Mouse (Mus musculus) neural tube, embryonic 14.5 days (tissue): ENCODE results near the gene Gm20388. TPM values are rescaled to one million over a fixed set of nuclear protein-coding genes. Genes with fewer than 3 reads are reported as not detected.

ENCODE experiments used
- ATAC-seq: fragments of 200-750 bp; cut with Nextera tagmentation; 2 replicates; pipeline ENCODE4 v1.8.0; 2017; ENCODE audit warnings: low read depth, mild to moderate bottlenecking, moderate TSS enrichment, moderate library complexity
- H3K27ac ChIP-seq: fragments of 300-500 bp; sonication (generic); 2 replicates; pipeline ENCODE4 v1.5.1; 2014; ENCODE audit warnings: low read depth, mild to moderate bottlenecking, control low read depth, low read length, moderate library complexity, mixed read lengths
- H3K27me3 ChIP-seq: fragments of 300-500 bp; sonication (generic); 2 replicates; pipeline ENCODE4 v1.6.1; 2014; ENCODE audit warnings: low read length; ENCODE audit not compliant: control insufficient read depth, insufficient read depth
- H3K36me3 ChIP-seq: fragments of 300-500 bp; sonication (generic); 2 replicates; pipeline ENCODE4 v1.6.1; 2014; ENCODE audit warnings: low read length, mixed read lengths; ENCODE audit not compliant: control insufficient read depth, insufficient read depth
- H3K4me1 ChIP-seq: fragments of 300-500 bp; sonication (generic); 2 replicates; pipeline ENCODE4 v1.6.1; 2014; ENCODE audit warnings: low read length; ENCODE audit not compliant: control insufficient read depth, insufficient read depth
- H3K4me2 ChIP-seq: fragments of 300-500 bp; sonication (generic); 2 replicates; pipeline ENCODE4 v1.6.1; 2014; ENCODE audit warnings: mild to moderate bottlenecking, low read depth, low read length, control low read depth
- H3K4me3 ChIP-seq: fragments of 300-500 bp; sonication (generic); 2 replicates; pipeline ENCODE4 v1.5.1; 2014; ENCODE audit warnings: low read depth, low read length, control low read depth, mixed read lengths
- H3K9ac ChIP-seq: fragments of 300-500 bp; sonication (generic); replicated peaks from 2 replicates; pipeline ENCODE4 v1.6.1; 2014; ENCODE audit warnings: low read depth, mild to moderate bottlenecking, control low read depth, low read length, mixed read lengths
- H3K9me3 ChIP-seq: fragments of 300-500 bp; sonication (generic); 2 replicates; pipeline ENCODE4 v1.6.1; 2016; ENCODE audit warnings: low read length; ENCODE audit not compliant: control insufficient read depth
- WGBS: fragments of 180-500 bp; shearing (Covaris S2); extraction: QIAGEN DNeasy Blood & Tissue Kit; methylation state at CpG from one replicate; pipeline ENCODE4 v1.1.7; 2014; 5-methylcytosine and 5-hydroxymethylcytosine counted together
- polyA plus RNA-seq: library from polyadenylated mRNA; unstranded; fragments of >200 nt; fragmentation: Nextera tagmentation; extraction: Ambion mirVana; gene quantifications from 2 replicates; pipeline ENCODE4 v1.2.1, GENCODE M21; 2014

The Gm20388 gene
- polyA plus RNA-seq, 1 experiment from 2014 or later: 10.3 TPM

GRCm38 (mm10) chr8:120642031-120642662 lies 731.5 kb downstream of the Gm20388 start:
- H3K9me3 ChIP-seq: no peaks in the 10 kb centered on the region

GRCm38 (mm10) chr8:120644663-120645062 lies 734.0 kb downstream of the Gm20388 start:
- Histone ChIP-seq H3K4me1 (no peaks in the 10 kb centered on the region), H3K36me3 (no peaks in the 10 kb centered on the region), H3K4me2 (no peak overlapping the region), H3K9me3 (no peaks in the 10 kb centered on the region), H3K4me3 (no peak overlapping the region), H3K9ac (no peak overlapping the region), H3K27ac (peak overlapping the region; percentile 7; the same call in 1 of the 2 replicates), H3K27me3 (no peaks in the 10 kb centered on the region)
- peak; percentile 83 for ATAC-seq
- WGBS: 67% methylated on average over 7 of the region's 7 CpGs

More at GRCm38 (mm10) chr8:120642031-120642662, 731.5 kb downstream of the Gm20388 start:
- H3K9ac ChIP-seq: no peak overlapping the region
- ATAC-seq: no peak
- no peaks in the 10 kb centered on the region for H3K27me3 ChIP-seq
- no peak overlapping the region for H3K27ac ChIP-seq
- no peak overlapping the region for H3K4me3 ChIP-seq
- WGBS: 80% methylated on average over 10 of the region's 10 CpGs
- H3K4me2 ChIP-seq: no peak overlapping the region
- no peaks in the 10 kb centered on the region for H3K4me1 ChIP-seq
- H3K36me3 ChIP-seq: no peaks in the 10 kb centered on the region

- no peak within 1 kb of the TSS for H3K4me2 ChIP-seq
- no peaks in the 10 kb centered on the region for H3K4me1 ChIP-seq
- no peak for ATAC-seq
- no peak within 1 kb of the TSS for H3K27ac ChIP-seq
- WGBS: 66% methylated on average over 7 of the region's 7 CpGs
- no peaks in the 10 kb centered on the region for H3K36me3 ChIP-seq
- no peaks in the 10 kb centered on the region for H3K27me3 ChIP-seq
- no peak within 1 kb of the TSS for H3K4me3 ChIP-seq
- no peaks in the 10 kb centered on the region for H3K9me3 ChIP-seq
- H3K9ac ChIP-seq: no peak within 1 kb of the TSS
These were observed 736.9 kb downstream of the Gm20388 start, which contains the start of gene 1190005I06Rik for GRCm38 (mm10) chr8:120647532-120647931. Gene 1190005I06Rik (minus strand): TSS chr8:120647632.

- Histone ChIP-seq H3K4me2 (no peak overlapping the region), H3K27me3 (no peaks in the 10 kb centered on the region), H3K4me1 (no peaks in the 10 kb centered on the region), H3K9ac (no peak overlapping the region), H3K9me3 (no peaks in the 10 kb centered on the region), H3K4me3 (no peak overlapping the region), H3K27ac (no peak overlapping the region), H3K36me3 (peaks cover 52% of the 10 kb centered on the region)
- 81% methylated on average over 7 of the region's 7 CpGs for WGBS
- ATAC-seq: no peak
These were observed 745.8 kb downstream of the Gm20388 start for GRCm38 (mm10) chr8:120656322-120657052.

GRCm38 (mm10) chr8:120657415-120657814 lies 746.8 kb downstream of the Gm20388 start:
- Histone ChIP-seq H3K4me2 (no peak overlapping the region), H3K4me3 (no peak overlapping the region), H3K36me3 (peaks cover 52% of the 10 kb centered on the region), H3K27me3 (no peaks in the 10 kb centered on the region), H3K9ac (no peak overlapping the region), H3K9me3 (no peaks in the 10 kb centered on the region), H3K27ac (no peak overlapping the region), H3K4me1 (no peaks in the 10 kb centered on the region)
- 90% methylated on average over 8 of the region's 8 CpGs for WGBS
- no peak for ATAC-seq

- no peak overlapping the region for H3K4me3 ChIP-seq
- H3K4me2 ChIP-seq: no peak overlapping the region
- no peaks in the 10 kb centered on the region for H3K36me3 ChIP-seq
- no peaks in the 10 kb centered on the region for H3K9me3 ChIP-seq
- H3K27ac ChIP-seq: no peak overlapping the region
- peaks cover 3% of the 10 kb centered on the region; the same call in 1 of the 2 replicates for H3K27me3 ChIP-seq
- 77% methylated on average over 6 of the region's 6 CpGs for WGBS
- H3K4me1 ChIP-seq: peaks cover 24% of the 10 kb centered on the region
- no peak overlapping the region; the same call in 1 of the 2 replicates for H3K9ac ChIP-seq
- ATAC-seq: no peak
These were observed 753.9 kb downstream of the Gm20388 start for GRCm38 (mm10) chr8:120664566-120664965.

- H3K4me2 ChIP-seq: peak overlapping the region; percentile 90; the same call in 1 of the 2 replicates
- peaks cover 24% of the 10 kb centered on the region for H3K4me1 ChIP-seq
- no peak overlapping the region for H3K27ac ChIP-seq
- H3K4me3 ChIP-seq: no peak overlapping the region
- no peak for ATAC-seq
- H3K9ac ChIP-seq: no peak overlapping the region
- WGBS: 80% methylated on average over 3 of the region's 3 CpGs
- H3K27me3 ChIP-seq: peaks cover 3% of the 10 kb centered on the region; the same call in 1 of the 2 replicates
- no peaks in the 10 kb centered on the region for H3K9me3 ChIP-seq
- H3K36me3 ChIP-seq: peaks cover 8% of the 10 kb centered on the region; the same call in 1 of the 2 replicates
These were observed 755.2 kb downstream of the Gm20388 start for GRCm38 (mm10) chr8:120665726-120666455.

- Histone ChIP-seq H3K9ac (peak overlapping the region; percentile 94), H3K4me1 (peaks cover 24% of the 10 kb centered on the region), H3K9me3 (no peaks in the 10 kb centered on the region), H3K4me2 (peak overlapping the region; percentile 90), H3K27ac (no peak overlapping the region; the same call in 1 of the 2 replicates), H3K36me3 (peaks cover 10% of the 10 kb centered on the region; the same call in 1 of the 2 replicates), H3K4me3 (peak overlapping the region; percentile 93), H3K27me3 (peaks cover 3% of the 10 kb centered on the region; the same call in 1 of the 2 replicates)
- ATAC-seq: no peak
- 4% methylated on average over 17 of the region's 17 CpGs for WGBS
These were observed 756.3 kb downstream of the Gm20388 start for GRCm38 (mm10) chr8:120666807-120667470.
